ENCODE assay signal across 9 mouse cellular contexts in the genomic region with DNA sequence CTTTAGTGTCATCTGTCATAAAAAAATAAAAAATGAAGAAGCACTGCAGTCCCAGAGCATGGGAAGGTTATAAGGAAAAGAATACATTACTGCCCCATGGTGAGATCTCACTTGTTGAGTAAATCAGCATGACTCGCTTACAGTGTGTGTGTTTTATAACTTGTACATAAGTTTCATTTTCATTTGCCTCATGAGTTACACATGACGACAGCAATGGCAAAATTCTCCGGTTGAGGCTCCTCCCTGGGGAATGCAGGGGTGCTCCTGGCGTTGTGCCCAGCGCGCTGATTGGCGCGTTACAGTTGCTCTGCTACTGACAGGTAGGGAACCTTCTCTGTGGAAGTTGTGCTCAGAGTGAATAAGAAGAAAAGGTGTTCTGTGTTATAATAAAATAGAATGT.
DNase-seq lines count a peak whose midpoint lies in the region; ATAC-seq and TF ChIP-seq lines count a peak whose summit lies in the region.
"Had no signal": no experiment of that assay in that cellular context is flagged by ENCODE, and none has a peak within 500 bp of the region (broad histone marks: within the 10 kb centered on the region; RNA-seq: fewer than 3 reads in every experiment).

No protein-coding gene starts in this region.

- H3K9me3 ChIP-seq in lung, postnatal 0 days (ENCODE audit: low read length) = no peaks in the 10 kb centered on the region
- H3K9me3 ChIP-seq in midbrain, embryonic 11.5 days (ENCODE audit: control insufficient read depth, low read length) = no peaks in the 10 kb centered on the region

- H3K4me2 ChIP-seq in lung, postnatal 0 days (replicated peaks; ENCODE audit: low read depth, low read length) = no peak overlapping the region; the same call in 1 of the 2 replicates
- H3K4me2 ChIP-seq in midbrain, embryonic 11.5 days = no peak overlapping the region

- TF ChIP-seq EP300 in lung, postnatal 0 days (IDR thresholded peaks at IDR 0.05) = no peak

- no peaks in the 10 kb centered on the region for H3K36me3 ChIP-seq in lung, postnatal 0 days (ENCODE audit: insufficient read depth, low read length)
- no peaks in the 10 kb centered on the region for H3K36me3 ChIP-seq in macrophage (ENCODE audit: inconsistent target)
- no peaks in the 10 kb centered on the region for H3K36me3 ChIP-seq in midbrain, embryonic 11.5 days (ENCODE audit: control insufficient read depth, insufficient read depth, low read length)

- H3K27me3 ChIP-seq in lung, postnatal 0 days (replicated peaks; ENCODE audit: insufficient read depth, low read length) = no peaks in the 10 kb centered on the region
- no peaks in the 10 kb centered on the region for H3K27me3 ChIP-seq in midbrain, embryonic 11.5 days (ENCODE audit: control insufficient read depth, insufficient read depth, low read length)

- intact Hi-C loops in heart, postnatal 14 days (cut with DNase I) = no loop called here
- intact Hi-C loops in gastrocnemius, postnatal 36 days (cut with DNase I) = no loop called here

- no peak overlapping the region for H3K9ac ChIP-seq in lung, postnatal 0 days (replicated peaks; ENCODE audit: low read depth)
- no peak overlapping the region for H3K9ac ChIP-seq in midbrain, embryonic 11.5 days (ENCODE audit: low read length)

- no peak overlapping the region for H3K4me3 ChIP-seq in lung, postnatal 0 days (ENCODE audit: low read depth, low read length)
- H3K4me3 ChIP-seq in lung, adult 2 months (replicated peaks; ENCODE audit: extremely low read depth, low read depth, low read length) = no peak overlapping the region
- peak overlapping the region; percentile 3; the same call in 1 of the 2 replicates for H3K4me3 ChIP-seq in macrophage (ENCODE audit: inconsistent target)
- H3K4me3 ChIP-seq in midbrain, embryonic 11.5 days (ENCODE audit: low read depth, low read length) = no peak overlapping the region

- H3K79me2 ChIP-seq in macrophage (ENCODE audit: inconsistent target) = no peaks in the 10 kb centered on the region

- H3K4me1 ChIP-seq in lung, postnatal 0 days (ENCODE audit: insufficient read depth, low read depth, low read length) = peaks cover 20% of the 10 kb centered on the region; the same call in 1 of the 2 replicates
- peaks cover 16% of the 10 kb centered on the region for H3K4me1 ChIP-seq in lung, adult 2 months (ENCODE audit: control insufficient read depth, insufficient read depth, low read length)
- no peaks in the 10 kb centered on the region for H3K4me1 ChIP-seq in midbrain, embryonic 11.5 days (ENCODE audit: control insufficient read depth, insufficient read depth, low read length)

- TF ChIP-seq POLR2A in lung, adult 2 months (IDR thresholded peaks at IDR 0.05; ENCODE audit: borderline replicate concordance, extremely low read depth, low read depth, low read length) = no peak

- ATAC-seq in lung, postnatal 0 days = peak; percentile 31
- no peak for ATAC-seq in midbrain, embryonic 11.5 days (ENCODE audit: low FRiP score)
- ATAC-seq in inflammation-experienced regulatory T-cells, adult 6 months = no peak

- 62% methylated on average over 8 of the region's 8 CpGs for WGBS in lung, postnatal 0 days
- WGBS in lung, adult 2 months = 58% methylated on average over 8 of the region's 8 CpGs
- WGBS in macrophage (ENCODE audit: missing documents) = 9% methylated on average over 8 of the region's 8 CpGs
- 91% methylated on average over 8 of the region's 8 CpGs for WGBS in midbrain, embryonic 11.5 days

- peak; percentile 74 for DNase-seq in lung, postnatal 0 days (ENCODE audit: low spot score)
- no peak for DNase-seq in lung, adult 2 months
- DNase-seq in adrenal gland, postnatal 14 days = peak; percentile 68
- peak; percentile 44 to 62 for DNase-seq in heart, postnatal 14 days
- no peak for DNase-seq in gastrocnemius, postnatal 36 days
- DNase-seq in midbrain, embryonic 11.5 days (ENCODE audit: low spot score, missing footprints) = no peak
- DNase-seq: left cerebral cortex, postnatal 4 days had no signal

- H3K27ac ChIP-seq in lung, postnatal 0 days (ENCODE audit: low read length) = no peak overlapping the region
- H3K27ac ChIP-seq in macrophage = no peak overlapping the region
- no peak overlapping the region for H3K27ac ChIP-seq in midbrain, embryonic 11.5 days (ENCODE audit: low read depth, low read length)

- no peak for TF ChIP-seq CTCF in lung, postnatal 0 days (IDR thresholded peaks at IDR 0.05)
- no peak for TF ChIP-seq CTCF in lung, adult 2 months (IDR thresholded peaks at IDR 0.05; ENCODE audit: insufficient read depth, low read length)

Comparison
In these comparisons a context has a peak if more than half of its experiments do, and no peak if none do; other contexts are left out.
1. DNase-seq: peak in lung, postnatal 0 days (single experiment), adrenal gland, postnatal 14 days (single experiment) and heart, postnatal 14 days (2 of 2); none in lung, adult 2 months (single experiment), gastrocnemius, postnatal 36 days (0 of 2) and midbrain, embryonic 11.5 days (single experiment).